Mouse (Mus musculus): ENCODE data around the gene Slf2. TPM values are rescaled to one million over a fixed set of nuclear protein-coding genes. Genes with fewer than 3 reads are reported as not detected.

Gene Slf2
- polyA plus RNA-seq, 1 experiment = 20.6 TPM

- H3K27ac ChIP-seq (ENCODE audit: insufficient read depth, low read depth, low read length) = no peak within 1 kb of the TSS
- no peak for TF ChIP-seq POLR2A (IDR thresholded peaks at IDR 0.05; ENCODE audit: borderline replicate concordance, low read depth, low read length)
- TF ChIP-seq CTCF (IDR thresholded peaks at IDR 0.05; ENCODE audit: low read depth, low read length) = no peak
- peak within 1 kb of the TSS; percentile 38 for H3K4me3 ChIP-seq (ENCODE audit: insufficient read depth, low read length)
- peaks cover 15% of the 10 kb centered on the region for H3K4me1 ChIP-seq (ENCODE audit: control insufficient read depth, insufficient read depth, low read length)
Observed at GRCm38 (mm10) chr19:44988831-44989566, 58.0 kb downstream of the Slf2 start, which contains the start of gene Sema4g. Sema4g (plus strand) TSS chr19:44989101.

GRCm38 (mm10) chr19:44989567-44990495, 58.9 kb downstream of the Slf2 start:
- Histone ChIP-seq H3K27ac (ENCODE audit: insufficient read depth, low read depth, low read length) (no peak overlapping the region), H3K4me1 (ENCODE audit: control insufficient read depth, insufficient read depth, low read length) (peaks cover 15% of the 10 kb centered on the region), H3K4me3 (ENCODE audit: insufficient read depth, low read length) (peak overlapping the region; percentile 34)
- TF ChIP-seq POLR2A (IDR thresholded peaks at IDR 0.05; ENCODE audit: borderline replicate concordance, low read depth, low read length) = no peak
- TF ChIP-seq CTCF (IDR thresholded peaks at IDR 0.05; ENCODE audit: low read depth, low read length) = no peak

DNA sequence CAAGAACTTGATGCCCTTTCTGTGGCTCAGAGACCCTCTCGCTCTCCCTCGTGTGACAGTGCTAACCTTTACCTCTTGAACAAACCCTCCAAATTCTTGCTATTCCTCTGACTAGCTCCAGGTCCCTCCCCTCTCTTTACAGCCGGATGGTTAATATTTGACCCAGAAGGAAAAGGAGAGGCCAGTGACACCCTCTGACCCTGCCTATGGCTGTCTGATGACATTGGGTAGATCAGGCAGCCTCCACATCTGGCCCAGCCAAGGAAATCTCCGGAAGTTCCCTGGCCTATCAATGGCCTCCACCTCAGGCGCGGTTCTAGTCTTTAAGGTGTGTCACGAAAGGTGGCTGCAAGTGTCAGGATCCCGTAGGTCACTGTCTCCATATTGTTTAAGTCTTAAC, 60.1 kb downstream of the Slf2 start:
- TF ChIP-seq CTCF (IDR thresholded peaks at IDR 0.05; ENCODE audit: low read depth, low read length) = no peak
- no peak for TF ChIP-seq POLR2A (IDR thresholded peaks at IDR 0.05; ENCODE audit: borderline replicate concordance, low read depth, low read length)
- no peak overlapping the region for H3K27ac ChIP-seq (ENCODE audit: insufficient read depth, low read depth, low read length)
- H3K4me3 ChIP-seq (ENCODE audit: insufficient read depth, low read length) = no peak overlapping the region
- peaks cover 11% of the 10 kb centered on the region for H3K4me1 ChIP-seq (ENCODE audit: control insufficient read depth, insufficient read depth, low read length)

DNA sequence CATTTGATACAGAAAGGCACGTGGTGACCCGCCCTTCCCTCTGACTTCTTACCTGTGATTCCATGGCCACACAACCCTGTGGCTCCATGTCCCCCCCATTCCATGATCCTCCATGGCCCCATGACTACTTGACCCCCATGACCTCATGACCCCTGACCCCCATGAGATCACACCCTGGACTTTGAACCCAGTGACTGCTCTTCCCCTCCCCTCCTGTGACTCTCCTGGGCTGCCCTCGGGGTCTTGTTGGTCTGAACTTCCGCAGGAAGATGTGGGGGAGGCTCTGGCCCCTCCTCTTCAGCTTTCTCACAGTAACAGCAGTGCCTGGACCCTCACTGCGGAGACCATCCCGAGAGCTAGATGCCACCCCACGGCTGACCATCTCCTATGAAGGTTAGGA, 61.3 kb downstream of the Slf2 start:
- Histone ChIP-seq H3K27ac (ENCODE audit: insufficient read depth, low read depth, low read length) (no peak overlapping the region), H3K4me1 (ENCODE audit: control insufficient read depth, insufficient read depth, low read length) (peaks cover 4% of the 10 kb centered on the region), H3K4me3 (ENCODE audit: insufficient read depth, low read length) (no peak overlapping the region)
- TF ChIP-seq CTCF (IDR thresholded peaks at IDR 0.05; ENCODE audit: low read depth, low read length) (no peak), POLR2A (IDR thresholded peaks at IDR 0.05; ENCODE audit: borderline replicate concordance, low read depth, low read length) (no peak)

GRCm38 (mm10) chr19:44992712-44993111, 61.8 kb downstream of the Slf2 start:
- Histone ChIP-seq H3K27ac (ENCODE audit: insufficient read depth, low read depth, low read length) (no peak overlapping the region), H3K4me3 (ENCODE audit: insufficient read depth, low read length) (no peak overlapping the region), H3K4me1 (ENCODE audit: control insufficient read depth, insufficient read depth, low read length) (no peaks in the 10 kb centered on the region)
- TF ChIP-seq POLR2A (IDR thresholded peaks at IDR 0.05; ENCODE audit: borderline replicate concordance, low read depth, low read length) = no peak
- no peak for TF ChIP-seq CTCF (IDR thresholded peaks at IDR 0.05; ENCODE audit: low read depth, low read length)

DNA sequence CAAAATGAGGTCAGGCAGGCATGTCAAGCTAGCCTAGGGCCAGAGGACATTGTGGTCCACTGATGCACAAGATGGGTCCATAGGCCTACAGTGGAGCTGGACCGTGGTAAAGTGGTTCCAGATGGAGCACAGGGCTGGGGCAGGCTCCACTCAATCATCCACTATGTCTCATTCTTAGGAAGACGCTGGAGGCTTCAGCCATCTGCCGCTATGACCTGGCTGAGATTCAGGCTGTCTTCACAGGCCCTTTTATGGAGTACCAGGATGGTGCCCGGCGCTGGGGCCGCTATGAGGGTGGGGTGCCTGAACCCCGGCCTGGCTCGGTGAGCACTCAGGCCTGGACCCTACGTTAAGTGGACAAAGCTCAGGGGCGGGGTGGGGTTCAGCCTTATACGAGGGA, 66.8 kb downstream of the Slf2 start:
- no peak overlapping the region for H3K27ac ChIP-seq (ENCODE audit: insufficient read depth, low read depth, low read length)
- H3K4me3 ChIP-seq (ENCODE audit: insufficient read depth, low read length) = no peak overlapping the region
- TF ChIP-seq CTCF (IDR thresholded peaks at IDR 0.05; ENCODE audit: low read depth, low read length) (no peak), POLR2A (IDR thresholded peaks at IDR 0.05; ENCODE audit: borderline replicate concordance, low read depth, low read length) (no peak)
- H3K4me1 ChIP-seq (ENCODE audit: control insufficient read depth, insufficient read depth, low read length) = no peaks in the 10 kb centered on the region

DNA sequence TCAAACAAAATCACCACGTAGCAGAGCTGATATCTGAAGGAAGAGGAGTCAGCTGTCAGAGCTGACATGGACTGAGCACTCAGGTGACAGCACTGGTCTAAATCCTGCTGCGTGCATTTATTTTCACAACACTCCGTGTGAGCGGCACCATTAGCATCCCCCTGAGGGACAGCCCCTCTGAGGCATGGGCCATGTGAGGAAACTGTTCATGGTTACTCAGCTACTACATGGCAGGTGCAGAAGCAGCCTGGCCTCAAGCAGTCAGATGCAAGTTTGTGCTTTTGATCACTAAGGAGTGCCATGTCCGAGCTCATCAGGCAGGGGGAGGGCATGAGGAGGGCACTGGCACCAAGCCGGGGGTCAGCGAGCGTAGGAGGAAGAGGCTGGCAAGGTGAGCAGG, 68.7 kb downstream of the Slf2 start:
- H3K4me3 ChIP-seq (ENCODE audit: insufficient read depth, low read length) = no peak overlapping the region
- no peak overlapping the region for H3K27ac ChIP-seq (ENCODE audit: insufficient read depth, low read depth, low read length)
- H3K4me1 ChIP-seq (ENCODE audit: control insufficient read depth, insufficient read depth, low read length) = no peaks in the 10 kb centered on the region
- TF ChIP-seq POLR2A (IDR thresholded peaks at IDR 0.05; ENCODE audit: borderline replicate concordance, low read depth, low read length) (no peak), CTCF (IDR thresholded peaks at IDR 0.05; ENCODE audit: low read depth, low read length) (no peak)

DNA sequence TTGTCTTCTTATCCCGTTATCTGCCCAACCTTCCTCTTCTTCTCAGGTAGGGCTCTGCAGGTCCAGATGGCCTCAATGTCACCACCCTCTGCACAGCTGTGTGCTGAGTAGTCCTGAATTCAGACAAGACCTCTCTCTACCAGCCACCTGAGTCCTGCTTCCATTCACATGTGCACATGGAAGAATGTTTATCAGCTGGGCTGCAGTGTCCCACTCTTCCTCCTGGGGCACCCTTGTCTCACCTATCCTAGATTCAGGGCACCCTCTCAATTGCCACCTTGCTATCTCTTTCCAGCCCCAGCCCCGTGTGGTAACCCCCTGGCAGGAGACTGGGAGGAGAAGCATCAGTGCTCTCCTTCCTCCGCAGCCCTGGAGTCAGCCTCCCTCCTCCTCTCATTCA, 71.3 kb downstream of the Slf2 start:
- no peak overlapping the region for H3K27ac ChIP-seq (ENCODE audit: insufficient read depth, low read depth, low read length)
- no peak overlapping the region for H3K4me3 ChIP-seq (ENCODE audit: insufficient read depth, low read length)
- peaks cover 4% of the 10 kb centered on the region for H3K4me1 ChIP-seq (ENCODE audit: control insufficient read depth, insufficient read depth, low read length)
- TF ChIP-seq POLR2A (IDR thresholded peaks at IDR 0.05; ENCODE audit: borderline replicate concordance, low read depth, low read length) (no peak), CTCF (IDR thresholded peaks at IDR 0.05; ENCODE audit: low read depth, low read length) (peak; percentile 9; the same call in 1 of the 2 replicates)

DNA sequence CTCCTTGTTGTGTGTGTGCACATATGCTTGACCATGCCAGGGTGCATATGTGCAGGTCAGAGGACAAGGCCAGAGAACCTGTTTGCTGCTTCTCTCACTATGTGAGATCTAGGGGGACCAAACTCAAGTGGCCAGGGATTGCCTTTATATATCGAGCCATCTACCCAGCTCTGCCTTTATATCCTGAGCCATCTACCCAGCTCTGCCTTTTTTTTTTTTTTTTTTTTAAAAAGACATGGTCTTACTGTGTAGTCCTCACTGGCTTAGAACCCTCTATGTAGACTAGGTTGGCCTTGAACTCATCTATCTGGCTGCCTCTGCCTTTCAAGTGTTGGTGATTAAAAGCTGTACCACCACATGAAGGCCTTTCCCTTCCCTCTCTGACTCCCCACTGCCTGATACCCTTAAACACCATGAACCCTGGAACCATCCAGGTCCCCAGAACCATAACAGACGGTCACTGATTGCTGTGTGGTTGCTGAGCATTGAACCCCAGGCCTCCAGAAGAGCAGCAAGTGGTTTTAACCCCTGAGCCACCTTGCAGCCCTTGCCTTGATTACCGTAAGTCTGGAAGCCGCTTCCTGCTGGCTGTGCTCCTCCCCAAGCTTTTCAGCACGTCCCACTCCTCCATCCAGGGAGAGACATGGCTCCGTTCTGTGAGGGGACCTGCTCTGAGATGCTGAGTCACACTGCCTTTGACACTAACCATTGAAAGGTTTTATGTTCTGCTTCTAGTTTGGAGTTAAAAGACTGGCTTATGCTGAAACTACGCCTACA, 73.0 kb downstream of the Slf2 start:
- no peak overlapping the region for H3K4me3 ChIP-seq (ENCODE audit: insufficient read depth, low read length)
- TF ChIP-seq POLR2A (IDR thresholded peaks at IDR 0.05; ENCODE audit: borderline replicate concordance, low read depth, low read length) (no peak), CTCF (IDR thresholded peaks at IDR 0.05; ENCODE audit: low read depth, low read length) (no peak)
- H3K4me1 ChIP-seq (ENCODE audit: control insufficient read depth, insufficient read depth, low read length) = peaks cover 10% of the 10 kb centered on the region
- no peak overlapping the region for H3K27ac ChIP-seq (ENCODE audit: insufficient read depth, low read depth, low read length)
